Mouse (Mus musculus) liver, adult (tissue): ENCODE measurements around the gene Aldh1l2.
A peak's percentile ranks its signal among the peaks of the same experiment; 100 is the strongest.

Experiments used
- GATA4 ChIP-seq: IDR thresholded peaks from 2 replicates; pipeline ENCODE4 v1.6.1; 2014; ENCODE audit warnings: mild to moderate bottlenecking, low read length; ENCODE audit not compliant: insufficient replicate concordance

The Aldh1l2 gene

DNA sequence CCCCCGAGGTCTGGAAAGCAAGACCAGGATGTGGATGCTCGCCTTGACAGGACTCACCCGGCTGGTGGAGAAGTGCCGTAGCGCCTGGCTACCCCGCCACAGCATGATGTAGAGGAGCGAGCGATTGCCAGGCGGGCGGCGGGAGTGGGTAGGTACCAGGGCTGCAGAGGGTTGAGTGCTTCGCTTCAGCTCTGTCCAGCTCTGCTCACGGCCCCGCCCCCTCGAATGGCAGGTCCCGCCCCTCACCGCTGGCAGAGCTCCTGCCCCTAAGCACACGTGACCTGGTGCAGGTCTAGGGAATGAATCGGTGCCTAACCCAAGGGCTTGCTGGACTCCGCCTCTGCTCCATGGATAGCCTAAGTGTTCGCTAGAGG lies at the start of gene Aldh1l2:
TSS of gene Aldh1l2 (minus strand) at position 231 of the 374 bp plus-strand sequence.
- TF ChIP-seq GATA4, result no peak

DNA sequence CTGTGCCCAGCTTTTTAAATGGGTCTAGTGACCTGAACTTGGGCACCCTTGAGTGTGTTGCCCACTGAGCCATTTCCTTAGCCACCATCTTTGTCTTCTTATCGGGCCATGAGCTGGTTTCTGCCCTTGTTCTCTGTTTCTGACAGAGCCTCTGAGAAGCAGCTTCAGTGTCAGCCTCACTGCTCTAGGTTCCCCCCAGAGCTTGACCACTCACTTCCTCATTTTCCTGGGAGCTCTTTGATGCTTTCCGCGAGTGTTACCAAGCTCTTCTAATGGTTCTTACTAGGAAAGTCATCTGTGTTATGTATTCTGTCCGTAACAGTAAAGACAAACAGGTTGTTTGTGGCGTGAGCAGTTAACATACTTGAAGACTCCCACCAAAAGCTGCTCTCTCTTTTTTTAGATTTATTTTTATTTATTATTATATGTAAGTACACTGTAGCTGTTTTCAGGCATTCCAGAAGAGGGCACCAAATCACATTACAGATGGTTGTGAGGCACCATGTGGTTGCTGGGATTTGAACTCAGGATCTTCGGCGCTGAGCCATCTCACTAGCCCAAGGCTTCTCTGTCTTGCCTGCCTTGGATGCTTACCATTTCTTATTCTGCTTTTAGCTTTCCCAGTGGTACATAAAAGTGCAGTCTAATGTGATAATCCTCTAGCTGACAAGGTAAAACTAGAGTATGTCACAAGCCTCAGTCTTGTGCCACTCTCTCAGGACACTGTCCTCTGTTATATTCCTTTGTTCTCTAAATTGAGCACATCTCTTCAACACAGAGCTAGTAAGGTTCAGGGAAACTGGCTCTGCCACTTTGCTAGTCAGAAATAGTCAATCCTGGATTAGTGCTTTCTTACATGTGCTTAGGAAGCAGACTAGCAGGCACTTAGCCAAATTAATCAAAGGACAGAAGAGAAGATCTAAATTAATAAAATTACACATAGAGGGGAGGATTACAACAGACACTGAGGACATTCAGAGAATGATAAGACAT lies 31.8 kb upstream of the Aldh1l2 start:
- TF ChIP-seq GATA4, result no peak

GRCm38 (mm10) chr10:83563005-83563404 lies 29.1 kb upstream of the Aldh1l2 start:
- TF ChIP-seq GATA4, result no peak

GRCm38 (mm10) chr10:83545341-83545740 lies 11.4 kb upstream of the Aldh1l2 start:
- TF ChIP-seq GATA4, result no peak

GRCm38 (mm10) chr10:83544103-83544479 lies 10.2 kb upstream of the Aldh1l2 start:
- no peak for TF ChIP-seq GATA4

DNA sequence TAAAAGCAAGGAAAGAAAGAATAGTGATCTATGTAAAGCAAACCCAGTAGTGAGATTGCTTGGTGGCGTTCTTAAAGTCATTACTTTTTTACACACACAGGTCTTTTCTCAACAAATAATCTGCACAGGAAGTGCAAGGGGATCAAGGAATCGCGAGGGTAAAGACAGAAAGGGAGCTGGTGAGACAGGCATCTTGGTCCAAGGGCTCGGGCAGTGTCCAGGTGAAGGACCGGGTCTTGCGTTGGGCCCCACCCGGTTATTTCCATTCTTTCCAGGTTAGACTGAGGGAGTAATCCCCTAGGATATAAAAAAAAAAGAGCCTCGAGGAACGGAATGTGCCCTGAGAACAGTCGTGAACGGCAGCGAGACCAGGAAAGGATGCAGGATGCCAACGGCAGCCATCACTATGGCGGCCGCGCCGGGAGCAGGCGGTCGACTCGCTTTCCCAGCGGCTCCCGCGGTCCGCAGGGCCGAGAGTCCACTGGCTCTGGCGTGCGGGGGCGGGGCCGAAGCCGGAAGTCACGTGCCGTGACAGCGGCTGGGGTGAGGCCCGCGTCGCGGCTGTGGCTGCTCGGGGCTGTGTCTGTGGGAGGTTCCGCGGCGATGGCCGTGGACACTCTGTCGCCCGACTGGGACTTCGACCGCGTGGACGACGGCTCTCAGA lies 9.6 kb upstream of the Aldh1l2 start, which contains the start of gene Washc4:
TSS of gene Washc4 (plus strand) at position 314 of the 664 bp plus-strand sequence.
- peak; percentile 7; the same call in 1 of the 2 replicates for TF ChIP-seq GATA4

DNA sequence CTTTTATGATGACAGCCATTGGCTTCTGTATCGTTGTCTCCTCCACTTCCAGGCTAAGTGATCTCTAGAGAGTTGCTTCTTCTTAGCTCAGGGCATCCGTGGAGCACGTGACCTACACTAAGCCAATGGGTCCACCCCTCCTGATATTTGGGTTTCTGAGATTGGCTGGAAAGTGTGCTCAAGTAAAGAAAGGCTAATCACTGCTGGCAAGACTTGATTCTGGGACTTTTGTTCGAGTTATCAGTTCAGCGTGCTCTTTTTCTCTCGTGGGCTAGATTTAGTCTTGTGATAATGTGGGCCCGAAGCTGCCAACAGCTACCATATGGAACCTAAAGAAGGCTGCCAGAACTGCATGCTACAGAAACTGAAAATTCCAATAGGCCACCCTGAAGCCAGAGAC lies 8.3 kb upstream of the Aldh1l2 start:
- no peak for TF ChIP-seq GATA4

DNA sequence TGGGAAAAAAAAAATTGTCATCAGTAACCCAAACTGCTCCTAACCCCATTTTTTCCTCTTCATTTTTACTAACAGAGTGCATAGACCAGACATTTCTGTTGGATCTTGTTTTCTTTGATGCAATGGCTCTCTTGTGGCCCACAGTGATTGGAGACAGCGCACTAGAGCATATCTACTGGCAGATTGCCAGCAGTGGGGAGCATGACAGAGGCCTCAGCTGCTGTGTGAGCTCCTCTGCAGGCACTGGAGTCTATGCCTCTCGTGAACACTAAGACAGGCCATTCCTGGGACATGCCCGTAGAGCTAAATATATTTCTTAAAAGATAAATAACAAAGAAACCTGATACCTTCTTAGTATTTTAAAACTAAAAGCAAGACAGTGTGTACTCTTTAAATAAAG lies 6.2 kb upstream of the Aldh1l2 start:
- no peak for TF ChIP-seq GATA4

DNA sequence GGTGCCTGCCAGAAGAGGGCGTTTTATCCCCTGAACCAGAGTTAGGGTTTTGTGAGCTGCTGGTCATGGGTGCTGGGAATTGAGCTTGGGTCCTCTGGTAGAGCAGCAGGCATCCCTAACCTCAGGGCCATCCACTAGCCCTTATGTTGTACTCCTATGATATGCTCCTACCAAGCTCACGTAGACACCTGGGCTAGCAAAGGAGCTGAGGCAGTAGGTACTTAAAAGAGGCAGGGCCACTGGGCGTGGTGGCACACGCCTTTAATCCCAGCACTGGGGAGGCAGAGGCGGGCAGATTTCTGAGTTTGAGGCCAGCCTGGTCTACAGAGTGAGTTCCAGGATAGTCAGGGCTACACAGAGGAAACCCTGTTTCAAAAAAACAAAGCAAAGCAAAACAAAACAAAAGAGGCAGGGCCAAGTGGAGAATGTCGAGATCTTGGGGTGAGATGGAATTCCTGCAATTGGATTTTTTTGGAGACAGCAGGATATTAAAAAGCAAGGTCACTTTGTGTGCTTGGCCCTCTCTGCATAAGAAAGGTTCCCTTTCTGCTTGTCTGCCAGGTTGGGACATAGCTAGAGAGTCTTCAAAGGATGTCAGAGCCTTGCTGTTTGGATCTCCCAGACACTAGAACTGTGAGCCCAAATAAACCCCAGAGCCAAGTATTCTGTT lies 5.5 kb upstream of the Aldh1l2 start:
- no peak for TF ChIP-seq GATA4

DNA sequence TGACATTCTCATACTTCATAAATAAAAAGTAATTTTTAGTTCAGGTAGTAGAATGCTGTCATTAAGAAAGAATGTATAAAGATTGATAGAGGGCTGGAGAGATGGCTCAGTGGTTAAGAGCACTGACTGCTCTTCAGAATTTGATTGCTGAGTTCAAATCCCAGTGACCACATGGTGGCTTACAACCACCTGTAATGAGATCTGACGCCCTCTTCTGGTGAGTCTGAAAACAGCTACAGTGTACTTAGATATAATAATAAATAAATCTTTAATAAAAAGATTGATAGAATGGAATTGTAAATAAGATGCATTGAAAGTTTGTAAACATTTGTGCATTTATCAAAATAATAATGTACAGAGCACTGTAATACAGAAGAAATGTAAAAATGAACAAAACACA lies 2.5 kb upstream of the Aldh1l2 start:
- TF ChIP-seq GATA4, result no peak

GRCm38 (mm10) chr10:83533258-83533909 lies 556 bp downstream of the Aldh1l2 start:
- TF ChIP-seq GATA4, result no peak

- no peak for TF ChIP-seq GATA4
These were observed 3.5 kb downstream of the Aldh1l2 start for GRCm38 (mm10) chr10:83530384-83530967.

DNA sequence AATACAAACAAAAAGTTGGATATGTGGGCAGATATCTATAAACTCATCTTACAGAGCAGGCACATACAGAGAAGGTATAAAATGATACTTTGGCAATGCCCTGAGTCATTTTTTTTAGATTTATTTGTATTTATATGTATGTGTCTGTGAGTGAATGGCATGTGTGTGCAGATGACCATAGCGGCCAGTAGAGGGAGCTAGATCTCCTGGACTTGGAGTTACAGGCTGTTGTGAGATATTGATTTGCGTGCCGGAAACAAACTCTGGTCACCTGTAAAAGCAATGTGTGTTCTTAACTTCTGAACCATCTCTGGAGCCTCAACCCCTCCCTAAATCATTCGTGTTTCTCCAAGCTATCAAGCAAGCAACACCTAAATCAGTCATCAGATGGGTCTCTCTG lies 12.9 kb downstream of the Aldh1l2 start:
- TF ChIP-seq GATA4, result no peak

GRCm38 (mm10) chr10:83513736-83514135 lies 20.2 kb downstream of the Aldh1l2 start:
- no peak for TF ChIP-seq GATA4

GRCm38 (mm10) chr10:83511304-83511703 lies 22.6 kb downstream of the Aldh1l2 start:
- TF ChIP-seq GATA4, result no peak

GRCm38 (mm10) chr10:83508962-83509660 lies 24.8 kb downstream of the Aldh1l2 start:
- TF ChIP-seq GATA4, result no peak
